Mouse (Mus musculus) MEL (cell line): ENCODE measurements around the gene Gzmm. TPM values are rescaled to one million over a fixed set of nuclear protein-coding genes. Genes with fewer than 3 reads are reported as not detected.

Experiments
- DNase-seq: peaks from one replicate; pipeline ENCODE4 v3.0.0; 2011; ENCODE audit warnings: low read depth, low spot score
- H3K27ac ChIP-seq: 2 replicates; pipeline ENCODE4 v1.5.1; 2012; ENCODE audit warnings: low read depth, mild to moderate bottlenecking, control low read depth, low read length, moderate library complexity; ENCODE audit not compliant: control insufficient read depth
- H3K27me3 ChIP-seq, 2 experiments: fragments of 150-350 bp in 1 of 2; sonication (generic) in 1 of 2; 2 replicates each; pipeline ENCODE4 v1.6.1; 2012; ENCODE audit warnings: low read length in 2 of 2, mild to moderate bottlenecking in 2 of 2, improper control_type of control experiment in 1 of 2, moderate library complexity in 1 of 2; ENCODE audit not compliant: insufficient read depth in 2 of 2, control insufficient read depth in 1 of 2
- H3K36me3 ChIP-seq, 2 experiments: 2 replicates each; pipeline ENCODE4 v1.6.1; 2012 to 2014; ENCODE audit warnings: low read length in 2 of 2, improper control_type of control experiment in 1 of 2, inconsistent platforms in 1 of 2, mild to moderate bottlenecking in 1 of 2; ENCODE audit not compliant: insufficient read depth in 2 of 2, control insufficient read depth in 1 of 2
- H3K4me1 ChIP-seq, 2 experiments: fragments of 150-350 bp in 1 of 2; sonication (generic) in 1 of 2; 2 replicates each; pipeline ENCODE4 v1.6.1; 2012; ENCODE audit warnings: low read length in 2 of 2, improper control_type of control experiment in 1 of 2, mild to moderate bottlenecking in 1 of 2; ENCODE audit not compliant: insufficient read depth in 2 of 2, control insufficient read depth in 1 of 2
- H3K4me3 ChIP-seq, 2 experiments: fragments of 150-350 bp in 1 of 2; sonication (generic) in 1 of 2; 2 replicates each; pipeline ENCODE4 v1.5.1; 2012; ENCODE audit warnings: low read depth in 2 of 2, low read length in 2 of 2, mild to moderate bottlenecking in 2 of 2, moderate library complexity in 2 of 2, control low read depth in 1 of 2, improper control_type of control experiment in 1 of 2; ENCODE audit not compliant: control insufficient read depth in 1 of 2, insufficient read depth in 1 of 2
- H3K79me2 ChIP-seq: 2 replicates; pipeline ENCODE4 v1.6.1; 2012; ENCODE audit warnings: mild to moderate bottlenecking, low read length, moderate library complexity; ENCODE audit not compliant: control insufficient read depth, poor library complexity, insufficient read depth
- H3K9ac ChIP-seq: 2 replicates; pipeline ENCODE4 v1.6.1; 2012; ENCODE audit warnings: low read depth, mild to moderate bottlenecking, control low read depth, low read length, moderate library complexity; ENCODE audit not compliant: control insufficient read depth, poor library complexity, severe bottlenecking
- H3K9me3 ChIP-seq: fragments of 150-350 bp; sonication (generic); replicated peaks from 2 replicates; pipeline ENCODE4 v1.6.1; 2012; ENCODE audit warnings: mild to moderate bottlenecking, low read length, improper control_type of control experiment, moderate library complexity; ENCODE audit not compliant: insufficient read depth
- BHLHE40 ChIP-seq: IDR thresholded peaks from 2 replicates; pipeline ENCODE4 v1.6.1; 2012; ENCODE audit warnings: low read depth, mild to moderate bottlenecking, inconsistent platforms, low read length, improper control_type of control experiment, borderline replicate concordance
- CTCF ChIP-seq, 3 experiments: IDR thresholded peaks in 2 of 3; conservative IDR thresholded peaks in 1 of 3; 2 replicates each; pipeline ENCODE4 v1.5.1; 2011 to 2012; ENCODE audit warnings: low read length in 3 of 3, low read depth in 2 of 3, mild to moderate bottlenecking in 2 of 3, improper control_type of control experiment in 1 of 3, inconsistent platforms in 1 of 3, mixed read lengths in 1 of 3, moderate library complexity in 1 of 3; ENCODE audit not compliant: control insufficient read depth in 1 of 3, insufficient read depth in 1 of 3, poor library complexity in 1 of 3, severe bottlenecking in 1 of 3
- E2F4 ChIP-seq: IDR thresholded peaks from 2 replicates; pipeline ENCODE4 v1.6.1; 2011; ENCODE audit warnings: low read depth, low read length, improper control_type of control experiment, borderline replicate concordance
- ELF1 ChIP-seq: IDR thresholded peaks from 2 replicates; pipeline ENCODE4 v1.6.1; 2014; ENCODE audit warnings: low read depth, mild to moderate bottlenecking, inconsistent platforms, low read length, improper control_type of control experiment, moderate library complexity
- EP300 ChIP-seq, 2 experiments: IDR thresholded peaks; 2 replicates each; pipeline ENCODE4 v1.6.1; 2011; ENCODE audit warnings: improper control_type of control experiment in 2 of 2, low read length in 2 of 2, low read depth in 1 of 2, mild to moderate bottlenecking in 1 of 2
- HCFC1 ChIP-seq: IDR thresholded peaks from 2 replicates; pipeline ENCODE4 v1.6.1; 2012; ENCODE audit warnings: low read depth, mild to moderate bottlenecking, inconsistent platforms, low read length, improper control_type of control experiment, moderate library complexity
- JUND ChIP-seq: IDR thresholded peaks from 2 replicates; pipeline ENCODE4 v1.6.1; 2011; ENCODE audit warnings: low read depth, mild to moderate bottlenecking, improper control_type of control experiment, low read length
- KAT2A ChIP-seq: conservative IDR thresholded peaks from 2 replicates; pipeline ENCODE4 v1.6.1; 2012; ENCODE audit warnings: low read depth, low read length, improper control_type of control experiment, inconsistent platforms
- MAFK ChIP-seq: IDR thresholded peaks from 2 replicates; pipeline ENCODE4 v1.6.1; 2011; ENCODE audit warnings: low read depth, mild to moderate bottlenecking, low read length, improper control_type of control experiment, borderline replicate concordance
- MAZ ChIP-seq: IDR thresholded peaks from 2 replicates; pipeline ENCODE4 v1.6.1; 2012; ENCODE audit warnings: low read depth, mild to moderate bottlenecking, inconsistent platforms, low read length, improper control_type of control experiment
- MEF2A ChIP-seq: IDR thresholded peaks from 2 replicates; pipeline ENCODE4 v1.6.1; 2014; ENCODE audit warnings: low read depth, mild to moderate bottlenecking, inconsistent platforms, low read length, improper control_type of control experiment; ENCODE audit not compliant: poor library complexity, insufficient replicate concordance, severe bottlenecking; ENCODE audit errors: extremely low read depth
- MXI1 ChIP-seq: IDR thresholded peaks from 2 replicates; pipeline ENCODE4 v1.6.1; 2011; ENCODE audit warnings: mild to moderate bottlenecking, low read depth, low read length, improper control_type of control experiment
- MYC ChIP-seq: IDR thresholded peaks from 2 replicates; pipeline ENCODE4 v1.6.1; 2011; ENCODE audit warnings: low read depth, mild to moderate bottlenecking, low read length, improper control_type of control experiment, moderate library complexity
- NRF1 ChIP-seq: IDR thresholded peaks from 2 replicates; pipeline ENCODE4 v1.6.1; 2014; ENCODE audit warnings: low read depth, mild to moderate bottlenecking, inconsistent platforms, low read length, improper control_type of control experiment, moderate library complexity; ENCODE audit not compliant: poor library complexity, insufficient read depth, severe bottlenecking
- RAD21 ChIP-seq: IDR thresholded peaks from 2 replicates; pipeline ENCODE4 v1.6.1; 2011; ENCODE audit warnings: mild to moderate bottlenecking, low read depth, low read length, improper control_type of control experiment
- RCOR1 ChIP-seq: IDR thresholded peaks from 2 replicates; pipeline ENCODE4 v1.6.1; 2012; ENCODE audit warnings: low read depth, mild to moderate bottlenecking, inconsistent platforms, low read length, improper control_type of control experiment
- SIN3A ChIP-seq: IDR thresholded peaks from 2 replicates; pipeline ENCODE4 v1.6.1; 2012; ENCODE audit warnings: low read length, improper control_type of control experiment, inconsistent platforms
- SMC3 ChIP-seq: IDR thresholded peaks from 2 replicates; pipeline ENCODE4 v1.6.1; 2011; ENCODE audit warnings: low read depth, low read length, improper control_type of control experiment
- TAL1 ChIP-seq: IDR thresholded peaks from 2 replicates; pipeline ENCODE4 v1.6.1; 2012; ENCODE audit warnings: mild to moderate bottlenecking, inconsistent platforms, low read length, moderate library complexity, mixed read lengths
- TBP ChIP-seq: IDR thresholded peaks from 2 replicates; pipeline ENCODE4 v1.8.0; 2011; ENCODE audit warnings: low read depth, low read length, improper control_type of control experiment
- UBTF ChIP-seq: IDR thresholded peaks from 2 replicates; pipeline ENCODE4 v1.6.1; 2012; ENCODE audit warnings: low read depth, mild to moderate bottlenecking, inconsistent platforms, low read length, improper control_type of control experiment, moderate library complexity, borderline replicate concordance; ENCODE audit not compliant: insufficient read depth
- ZC3H11A ChIP-seq: IDR thresholded peaks from 2 replicates; pipeline ENCODE4 v1.6.1; 2012; ENCODE audit warnings: low read depth, mild to moderate bottlenecking, inconsistent platforms, low read length, improper control_type of control experiment
- ZKSCAN1 ChIP-seq: IDR thresholded peaks from 2 replicates; pipeline ENCODE4 v1.6.1; 2012; ENCODE audit warnings: low read depth, mild to moderate bottlenecking, inconsistent platforms, low read length, improper control_type of control experiment, moderate library complexity
- ZMIZ1 ChIP-seq: IDR thresholded peaks from 2 replicates; pipeline ENCODE4 v1.6.1; 2012; ENCODE audit warnings: low read depth, mild to moderate bottlenecking, inconsistent platforms, low read length, improper control_type of control experiment, moderate library complexity
- polyA plus RNA-seq, 2 experiments: library from polyadenylated mRNA; stranded (reverse) in 1 of 2; unstranded in 1 of 2; fragments of >175 nt in 1 of 2; fragments of >200 nt in 1 of 2; gene quantifications; 2 replicates each; pipeline versions ENCODE4 v1.2.1 to v1.2.4; 2012; ENCODE audit warnings: low replicate concordance in 2 of 2, low read depth in 1 of 2; ENCODE audit not compliant: insufficient read length in 2 of 2, insufficient read depth in 1 of 2, missing spikeins in 1 of 2
- total RNA-seq: library from RNA; depleted of rRNA; stranded (reverse); fragments of 300-350 nt; gene quantifications from 2 replicates; pipeline ENCODE4 v1.2.3, GENCODE M21; 2012

Gene Gzmm
- total and polyA plus RNA-seq, 3 experiments = 2.3 to 2.5 TPM; not detected in 1

DNA sequence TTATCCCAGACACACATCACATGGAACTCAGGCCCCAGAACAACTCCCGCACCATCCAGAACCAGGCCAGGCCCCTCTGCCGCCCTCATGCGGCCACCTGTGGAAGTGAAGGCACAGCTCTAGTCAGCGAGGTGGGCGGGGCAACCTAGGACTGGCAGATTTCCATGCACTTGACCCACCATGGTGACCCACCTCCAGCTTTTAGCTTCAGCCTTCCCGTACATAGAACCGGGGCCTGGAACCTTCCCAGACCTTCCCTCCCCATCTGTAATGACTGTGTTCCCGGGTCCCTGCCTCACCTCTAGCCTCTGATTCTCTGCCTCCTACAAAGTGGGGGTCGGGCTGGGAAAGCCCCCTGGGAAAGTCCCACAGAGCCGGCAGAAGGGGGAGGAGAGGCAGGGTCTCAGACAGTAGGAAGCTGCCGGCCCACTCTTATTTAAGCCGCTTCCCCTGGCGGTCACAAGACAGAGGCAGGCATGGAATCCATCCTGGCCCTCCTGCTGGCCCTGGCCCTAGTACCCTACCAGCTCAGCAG lies 24.6 kb upstream of the Gzmm start, which contains the start of gene Madcam1:
Madcam1 (plus strand) TSS at position 429 of the 535 bp plus-strand sequence.
- no peaks in the 10 kb centered on the region; a peak in 1 of 4 replicates for H3K36me3 ChIP-seq
- H3K9me3 ChIP-seq = no peaks in the 10 kb centered on the region
- peak; percentile 79 to 96 (median 95) for TF ChIP-seq CTCF (IDR thresholded peaks at IDR 0.05 in 2 of 3, conservative IDR thresholded peaks at IDR 0.05 in 1 of 3; ENCODE audit: control insufficient read depth in 1 of 3, insufficient read depth in 1 of 3, low read depth in 2 of 3, low read length in 3 of 3, poor library complexity in 1 of 3, severe bottlenecking in 1 of 3)
- peak; percentile 52; the same call in 1 of the 2 replicates for TF ChIP-seq SMC3
- TF ChIP-seq RAD21 = peak; percentile 10
- no peak for TF ChIP-seq MAZ
- TF ChIP-seq MXI1 = no peak
- TF ChIP-seq E2F4 = no peak
- no peak for TF ChIP-seq TBP
- TF ChIP-seq NRF1 = no peak
- TF ChIP-seq ZC3H11A = no peak
- TF ChIP-seq ZMIZ1 = no peak
- TF ChIP-seq, all 39 proteins: peak for 3
- H3K9ac ChIP-seq = no peak within 1 kb of the TSS
- H3K79me2 ChIP-seq = no peaks in the 10 kb centered on the region
- H3K4me1 ChIP-seq = no peaks in the 10 kb centered on the region
- peak; percentile 52 for DNase-seq
- H3K4me3 ChIP-seq = no peak within 1 kb of the TSS
- H3K27me3 ChIP-seq = no peaks in the 10 kb centered on the region
- no peak within 1 kb of the TSS for H3K27ac ChIP-seq

DNA sequence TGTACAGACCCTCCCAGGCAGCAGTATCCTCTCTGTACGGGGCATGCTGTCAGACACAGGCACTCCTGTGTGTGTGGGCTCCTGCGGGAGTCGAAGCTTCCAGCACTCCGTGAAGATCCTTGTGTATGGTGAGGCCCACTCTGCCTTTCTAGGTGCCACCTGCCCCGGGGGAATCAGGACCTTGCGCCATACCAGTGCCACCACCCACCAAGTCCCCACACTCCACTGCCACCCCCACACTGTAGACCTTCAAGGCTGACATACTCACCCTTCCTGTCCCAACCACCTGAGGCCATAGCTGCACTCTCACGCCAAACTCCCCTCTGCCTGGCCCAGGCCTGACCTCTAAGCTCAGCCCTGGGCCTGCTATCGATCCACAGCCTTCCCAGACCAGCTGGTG lies 23.8 kb upstream of the Gzmm start:
- no peak for DNase-seq
- Histone ChIP-seq H3K36me3 (no peaks in the 10 kb centered on the region; a peak in 1 of 4 replicates), H3K4me3 (no peak overlapping the region), H3K9me3 (no peaks in the 10 kb centered on the region), H3K27ac (no peak overlapping the region), H3K79me2 (peaks cover 6% of the 10 kb centered on the region), H3K9ac (no peak overlapping the region), H3K27me3 (no peaks in the 10 kb centered on the region), H3K4me1 (peaks cover 0 to under 1% of the 10 kb centered on the region in 2 experiments; a peak in 2 of 4 replicates)
- TF ChIP-seq HCFC1 (no peak), RCOR1 (no peak), KAT2A (no peak), SIN3A (no peak)

DNA sequence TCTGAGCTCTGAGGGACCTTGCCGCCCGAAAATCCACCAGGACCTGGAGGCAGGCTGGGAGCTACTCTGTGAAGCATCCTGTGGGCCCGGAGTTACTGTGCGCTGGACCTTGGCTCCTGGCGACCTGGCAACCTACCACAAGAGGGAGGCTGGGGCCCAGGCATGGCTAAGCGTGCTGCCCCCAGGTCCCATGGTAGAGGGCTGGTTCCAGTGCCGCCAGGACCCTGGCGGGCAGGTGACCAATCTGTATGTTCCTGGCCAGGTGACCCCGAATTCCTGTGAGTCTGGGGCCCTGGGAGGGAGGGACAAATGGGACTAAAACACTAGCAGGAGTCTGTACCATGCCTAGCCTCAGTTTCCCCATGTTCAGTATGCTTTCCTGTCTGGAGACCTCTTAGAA lies 22.3 kb upstream of the Gzmm start:
- no peaks in the 10 kb centered on the region for H3K27me3 ChIP-seq
- H3K79me2 ChIP-seq = peaks cover 11% of the 10 kb centered on the region
- no peaks in the 10 kb centered on the region for H3K9me3 ChIP-seq
- peaks cover 0 to 9% of the 10 kb centered on the region in 2 experiments; a peak in 3 of 4 replicates for H3K4me1 ChIP-seq
- no peak overlapping the region for H3K27ac ChIP-seq
- TF ChIP-seq MYC (no peak), UBTF (no peak), ZMIZ1 (no peak), HCFC1 (no peak), JUND (no peak), CTCF (IDR thresholded peaks at IDR 0.05 in 2 of 3, conservative IDR thresholded peaks at IDR 0.05 in 1 of 3; ENCODE audit: control insufficient read depth in 1 of 3, insufficient read depth in 1 of 3, low read depth in 2 of 3, low read length in 3 of 3, poor library complexity in 1 of 3, severe bottlenecking in 1 of 3) (no peak), EP300 (IDR thresholded peaks at IDR 0.05; ENCODE audit: low read depth in 1 of 2, low read length in 2 of 2) (no peak), ZKSCAN1 (no peak), BHLHE40 (no peak), TAL1 (no peak), MAFK (no peak), ELF1 (no peak), MEF2A (no peak), ZC3H11A (no peak)
- H3K9ac ChIP-seq = no peak overlapping the region
- H3K36me3 ChIP-seq = peaks cover 0 to 4% of the 10 kb centered on the region in 2 experiments; a peak in 1 of 4 replicates
- H3K4me3 ChIP-seq = no peak overlapping the region
- no peak for DNase-seq
